Mouse (Mus musculus): Measurements from ENCODE around the gene Bcl9.

Bcl9 gene

DNA sequence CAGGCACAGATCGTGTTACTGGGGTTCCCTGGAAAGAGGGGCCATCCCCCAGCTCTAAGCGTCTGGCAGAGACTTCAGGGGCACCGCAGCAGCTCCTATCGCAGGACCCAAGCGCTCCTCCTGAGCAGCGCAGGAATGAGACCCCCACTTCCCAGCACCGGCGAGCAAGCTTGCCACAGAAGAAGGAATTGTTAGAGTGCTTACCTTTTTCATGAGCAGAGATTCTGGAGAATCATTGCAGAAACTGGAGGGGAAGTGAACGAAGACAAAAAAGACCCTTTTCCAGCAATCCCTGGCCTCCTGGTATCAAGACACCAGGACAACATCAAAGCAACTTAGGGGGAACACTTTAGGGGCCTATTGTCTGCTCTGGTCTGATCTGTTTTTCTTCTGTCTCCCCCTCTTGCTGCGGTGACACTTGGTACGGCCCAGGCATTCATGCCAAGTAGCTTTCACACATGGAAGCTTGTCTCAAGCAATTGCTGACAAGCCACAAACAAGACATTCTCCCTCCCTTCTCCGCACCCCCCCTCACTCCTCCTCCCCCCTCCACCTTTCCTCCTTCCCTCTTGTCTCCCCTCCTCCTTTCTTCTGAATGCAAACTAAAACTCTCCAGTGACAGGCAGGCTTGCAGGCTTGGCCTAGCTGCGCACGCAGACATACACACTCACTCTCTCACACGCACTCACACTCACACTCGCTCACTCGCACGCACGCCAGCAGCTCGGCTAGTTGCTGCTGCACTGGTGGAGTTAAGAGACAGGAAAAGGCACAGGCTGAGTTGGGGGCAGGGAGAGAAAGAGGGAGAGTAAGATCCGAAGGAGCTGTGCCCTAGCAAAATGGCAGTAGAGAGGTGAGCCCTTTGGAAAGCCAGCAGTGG, at the start of gene Bcl9:
Bcl9 (minus strand) TSS at position 365 of the 880 bp plus-strand sequence.
- no peak for DNase-seq (ENCODE audit: low spot score)

DNA sequence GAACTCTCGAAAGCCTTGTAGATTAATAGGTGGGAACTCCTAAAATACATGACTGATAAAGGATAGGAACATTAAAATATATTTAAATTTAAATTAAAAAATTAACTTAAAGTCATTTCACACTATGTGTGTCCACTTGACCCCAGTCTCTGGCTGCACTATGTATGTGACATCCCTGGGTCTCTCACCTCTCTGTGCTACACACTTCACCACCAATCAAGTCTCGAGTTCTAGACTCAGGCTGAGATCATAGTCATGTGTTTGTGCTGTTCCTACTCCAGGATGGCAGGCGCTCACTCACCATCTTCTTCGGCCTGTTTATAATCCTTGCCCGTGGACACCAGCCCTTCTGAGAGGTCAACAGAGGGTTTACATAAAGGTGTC, 41.5 kb upstream of the Bcl9 start:
- no peak for DNase-seq (ENCODE audit: low spot score)

DNA sequence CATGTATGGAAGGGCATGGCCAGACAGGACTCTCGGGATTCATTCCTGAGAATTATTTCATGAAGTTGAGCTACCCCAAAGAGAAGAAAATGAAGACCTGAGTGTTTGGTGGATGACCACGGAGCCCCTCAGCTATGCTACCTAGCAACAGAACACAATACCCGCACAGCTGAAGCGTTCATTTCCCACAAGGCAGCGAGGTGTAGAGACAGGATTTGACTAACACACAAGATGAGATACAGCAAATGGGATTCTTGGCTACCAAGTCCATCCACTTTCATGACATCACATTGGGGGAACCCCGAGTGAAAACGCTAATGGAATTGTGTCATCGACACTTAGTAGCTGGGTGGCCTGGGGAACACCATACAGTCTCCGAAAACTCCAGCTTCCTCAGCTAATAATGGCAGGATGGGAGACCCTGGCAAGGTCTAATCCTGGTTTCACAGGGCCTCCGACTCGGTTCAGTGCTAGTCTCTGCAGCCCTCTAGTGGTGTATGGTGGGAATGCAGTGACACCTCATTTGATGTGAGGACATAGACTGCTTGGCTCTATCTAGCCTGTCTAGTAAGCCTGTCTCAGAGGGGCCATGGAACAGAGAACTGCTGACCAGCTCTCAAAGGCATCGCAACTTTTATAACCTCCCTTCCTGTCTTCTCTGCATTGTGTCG, 40.9 kb upstream of the Bcl9 start:
- DNase-seq (ENCODE audit: low spot score): peak; percentile 42

DNA sequence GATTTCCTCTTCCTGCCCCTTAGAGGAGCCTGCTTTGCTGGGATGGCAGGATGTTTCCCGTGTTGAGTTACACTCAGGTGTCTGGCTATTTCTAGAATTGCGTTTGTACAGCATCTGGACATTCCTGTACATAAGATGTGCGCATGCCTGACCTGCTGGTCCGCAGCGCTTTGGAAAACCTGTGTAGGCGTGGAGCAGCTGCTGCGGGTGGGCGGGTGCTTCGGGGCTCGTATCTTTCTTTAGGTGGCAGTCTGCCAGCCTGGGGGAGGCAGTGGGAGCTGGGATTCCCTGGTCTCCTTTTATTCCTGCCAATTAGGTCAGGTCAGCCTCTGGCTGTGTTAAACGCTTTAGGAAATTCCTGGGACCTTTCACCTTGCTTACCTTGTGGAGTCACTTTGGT, 39.6 kb upstream of the Bcl9 start:
- DNase-seq (ENCODE audit: low spot score): no peak

DNA sequence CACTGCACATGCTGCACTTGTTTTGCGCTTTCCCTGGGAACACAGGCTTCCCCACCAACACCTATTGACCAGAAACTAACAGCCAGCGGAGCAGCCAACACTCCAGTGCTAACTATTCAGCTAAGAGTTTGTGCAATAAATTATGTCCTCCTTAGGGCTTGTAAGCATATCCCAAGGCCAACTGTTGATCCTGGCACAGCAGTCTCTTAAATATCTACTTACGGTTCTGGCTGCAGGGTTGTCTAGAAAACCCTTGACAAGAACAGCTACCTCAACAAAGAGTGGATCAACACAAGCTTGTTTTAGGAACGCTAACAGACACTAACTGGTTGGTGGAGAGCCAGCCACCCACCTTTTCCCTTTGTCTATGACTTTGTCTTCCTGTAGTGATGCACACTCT, 38.6 kb upstream of the Bcl9 start:
- no peak for DNase-seq (ENCODE audit: low spot score)

- no peak for DNase-seq (ENCODE audit: low spot score)
Measured at GRCm38 (mm10) chr3:97334618-97335017, 36.9 kb upstream of the Bcl9 start.

DNA sequence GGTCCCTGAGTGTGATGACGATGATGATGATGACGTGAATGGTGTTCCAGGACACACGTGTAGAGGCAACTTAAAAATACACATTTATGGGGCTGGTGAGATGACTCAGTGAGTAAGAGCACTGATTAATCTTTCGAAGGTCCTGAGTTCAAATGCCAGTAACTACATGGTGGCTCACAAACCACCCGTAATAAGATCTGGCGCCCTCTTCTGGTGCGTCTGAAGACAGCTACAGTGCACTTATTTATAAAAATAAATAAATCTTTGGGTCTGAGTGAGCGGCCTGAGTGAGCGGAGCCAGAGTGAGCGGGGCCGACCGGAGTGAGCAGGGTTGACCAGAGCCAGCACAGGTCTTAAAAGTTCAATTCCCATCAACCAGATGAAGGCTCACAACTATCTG, 34.5 kb upstream of the Bcl9 start:
- DNase-seq (ENCODE audit: low spot score): no peak

DNA sequence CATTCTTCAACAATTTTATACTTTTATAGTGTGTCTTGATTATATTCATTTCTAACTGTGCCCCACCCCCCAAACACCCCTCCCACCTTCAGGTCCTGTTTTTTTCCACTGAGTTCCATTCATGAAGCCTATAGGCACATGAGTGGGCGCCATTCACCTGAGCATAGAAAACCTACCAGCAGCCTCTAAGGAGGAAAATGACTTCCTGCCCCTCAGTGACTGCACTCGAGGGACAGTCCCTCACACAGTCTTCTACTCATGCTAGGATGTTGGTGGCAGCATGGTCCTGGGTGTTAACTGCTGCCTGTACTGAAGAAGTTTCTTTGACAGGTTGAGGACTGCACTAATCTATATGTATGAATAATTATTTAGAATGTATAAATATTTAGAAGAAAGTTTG, 30.1 kb upstream of the Bcl9 start:
- DNase-seq (ENCODE audit: low spot score): no peak

DNA sequence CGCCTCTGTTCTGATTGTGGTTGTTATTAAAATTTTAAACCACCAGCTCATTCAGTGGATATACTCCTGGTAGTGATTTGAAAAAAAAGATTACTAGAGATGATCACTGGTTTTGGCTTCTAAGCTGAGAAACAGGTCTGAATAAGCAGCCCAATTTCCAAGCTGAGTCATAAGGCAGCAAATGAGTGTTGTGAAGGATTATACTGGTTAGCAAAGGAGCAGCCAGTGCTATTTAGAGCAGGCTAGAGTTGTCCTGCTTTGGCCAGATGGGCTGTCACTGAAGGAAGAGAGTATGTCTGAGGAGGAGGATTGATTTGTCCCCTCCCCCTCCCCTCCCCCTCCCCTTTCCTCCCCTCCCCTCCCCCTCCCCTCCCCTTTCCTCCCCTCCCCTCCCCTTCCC, 29.6 kb upstream of the Bcl9 start:
- DNase-seq (ENCODE audit: low spot score): no peak

- no peak for DNase-seq (ENCODE audit: low spot score)
Measured at GRCm38 (mm10) chr3:97325621-97326345, 28.1 kb upstream of the Bcl9 start.

- no peak for DNase-seq (ENCODE audit: low spot score)
Measured at GRCm38 (mm10) chr3:97324046-97324445, 26.3 kb upstream of the Bcl9 start.

- DNase-seq (ENCODE audit: low spot score): no peak
Measured at GRCm38 (mm10) chr3:97317302-97317701, 19.6 kb upstream of the Bcl9 start.

DNA sequence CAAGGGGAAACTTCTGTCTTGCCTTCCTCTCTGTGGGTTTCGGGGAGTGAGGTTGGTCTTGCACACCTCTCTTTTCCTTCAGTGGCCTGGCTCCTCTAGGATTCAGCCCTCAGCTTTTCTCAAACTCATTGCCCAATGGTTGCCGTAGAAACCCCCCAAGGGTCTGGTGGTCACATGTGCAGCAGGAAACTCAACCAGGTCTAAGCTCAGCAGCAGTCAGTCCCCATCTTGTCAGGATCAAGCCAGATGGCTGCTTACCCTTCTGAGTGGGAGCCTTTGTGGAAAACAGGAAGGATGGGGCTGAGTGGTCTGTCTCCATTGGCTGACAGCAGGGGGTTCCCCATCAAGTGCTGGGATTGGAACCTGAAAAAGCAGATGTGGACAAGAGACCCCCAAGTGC, 15.7 kb upstream of the Bcl9 start:
- no peak for DNase-seq (ENCODE audit: low spot score)

- no peak for DNase-seq (ENCODE audit: low spot score)
Measured at GRCm38 (mm10) chr3:97311998-97312397, 14.3 kb upstream of the Bcl9 start.

GRCm38 (mm10) chr3:97309748-97310536, 12.2 kb upstream of the Bcl9 start:
- DNase-seq (ENCODE audit: low spot score): no peak

GRCm38 (mm10) chr3:97308440-97308839, 10.7 kb upstream of the Bcl9 start:
- no peak for DNase-seq (ENCODE audit: low spot score)

GRCm38 (mm10) chr3:97305907-97306306, 8.2 kb upstream of the Bcl9 start:
- no peak for DNase-seq (ENCODE audit: low spot score)

DNA sequence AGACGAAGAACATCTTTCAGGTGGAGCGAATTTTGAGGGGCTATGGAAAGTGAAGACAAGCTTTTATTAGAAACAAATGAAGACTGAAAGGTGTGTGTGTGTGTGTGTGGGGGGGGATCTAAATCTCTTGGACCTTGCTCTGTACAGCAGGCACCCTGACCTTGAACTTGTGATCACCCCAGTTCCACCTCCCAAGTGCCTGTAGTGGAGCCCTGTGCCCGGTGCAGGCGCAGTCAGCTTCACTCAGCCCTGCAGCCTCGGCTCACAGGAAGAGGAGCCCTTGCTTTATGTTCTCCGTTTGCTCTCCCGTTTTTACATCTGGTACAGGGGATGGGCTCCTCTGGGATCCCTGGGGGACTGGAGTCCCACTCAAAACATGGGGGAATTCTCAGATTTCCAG, 3.9 kb upstream of the Bcl9 start:
- DNase-seq (ENCODE audit: low spot score): no peak

- no peak for DNase-seq (ENCODE audit: low spot score)
Measured at GRCm38 (mm10) chr3:97300370-97300769, 2.7 kb upstream of the Bcl9 start.

DNA sequence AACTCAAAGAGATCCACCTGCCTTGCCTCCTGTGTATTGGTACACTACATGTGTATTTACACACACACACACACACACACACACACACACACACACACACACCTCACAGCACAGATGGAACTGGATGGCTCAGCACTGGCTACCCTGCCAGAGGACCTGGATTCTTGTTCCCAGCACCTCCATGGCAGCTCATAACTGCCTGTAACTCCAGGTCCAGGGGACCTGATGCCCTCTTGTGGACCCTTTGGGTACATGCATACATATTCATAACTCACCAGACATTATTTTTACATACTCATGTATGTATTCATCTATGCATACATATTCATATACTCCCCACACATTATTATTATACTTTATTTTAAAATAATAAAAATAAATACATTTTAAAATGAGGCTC, 2.2 kb upstream of the Bcl9 start:
- DNase-seq (ENCODE audit: low spot score): no peak

DNA sequence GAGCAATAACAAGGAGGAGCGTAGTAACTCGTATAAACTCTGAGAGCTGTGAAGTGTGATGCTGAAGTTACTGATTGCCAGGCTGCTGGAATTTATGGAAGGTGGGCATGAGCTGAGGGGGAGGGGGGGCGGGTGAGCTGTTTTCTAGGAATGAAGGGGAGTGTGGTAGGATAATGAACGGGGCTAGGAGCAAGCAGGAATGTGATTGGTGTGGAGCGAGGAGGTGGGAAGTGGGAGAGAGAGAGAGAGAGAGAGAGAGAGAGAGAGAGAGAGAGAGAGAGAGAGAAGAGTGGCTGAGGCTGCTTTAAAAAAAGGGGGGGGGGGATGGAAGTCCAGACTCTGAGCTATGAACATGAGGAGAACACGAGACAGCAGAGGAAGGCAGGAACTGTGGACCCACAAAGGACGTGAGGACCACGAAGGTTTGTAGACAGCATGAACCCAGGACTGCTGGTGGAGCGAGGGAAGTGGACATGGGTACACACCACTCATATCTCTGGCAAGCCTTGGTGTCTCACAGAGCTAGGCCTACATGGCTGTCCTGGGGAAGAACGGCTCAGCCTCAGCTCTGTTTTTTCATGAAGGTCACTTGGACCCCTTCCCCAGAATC, 1.2 kb upstream of the Bcl9 start:
- DNase-seq (ENCODE audit: low spot score): no peak
